Mouse (Mus musculus) midbrain, embryonic 11.5 days (tissue): Measurements from ENCODE around the gene Gucy2c. TPM values are rescaled to one million over a fixed set of nuclear protein-coding genes. Genes with fewer than 3 reads are reported as not detected.
A peak's percentile ranks its signal among the peaks of the same experiment; 100 is the strongest.

Source experiments
- ATAC-seq: fragments of 200-750 bp; cut with Nextera tagmentation; 2 replicates; pipeline ENCODE4 v1.8.0; 2017; ENCODE audit warnings: moderate TSS enrichment, moderate library complexity; ENCODE audit not compliant: low FRiP score
- DNase-seq: peaks from one replicate; pipeline ENCODE4 v3.0.0; 2015; ENCODE audit warnings: low spot score; ENCODE audit errors: missing footprints
- H3K27ac ChIP-seq: fragments of 300-500 bp; sonication (generic); 2 replicates; pipeline ENCODE4 v1.5.1; 2014; ENCODE audit warnings: low read depth, low read length
- H3K27me3 ChIP-seq: fragments of 300-500 bp; sonication (generic); 2 replicates; pipeline ENCODE4 v1.6.1; 2014; ENCODE audit warnings: mild to moderate bottlenecking, low read length, moderate library complexity, mixed read lengths; ENCODE audit not compliant: control insufficient read depth, insufficient read depth
- H3K36me3 ChIP-seq: fragments of 300-500 bp; sonication (generic); 2 replicates; pipeline ENCODE4 v1.6.1; 2014; ENCODE audit warnings: mild to moderate bottlenecking, low read length, moderate library complexity, mixed read lengths; ENCODE audit not compliant: control insufficient read depth, insufficient read depth
- H3K4me1 ChIP-seq: fragments of 300-500 bp; sonication (generic); 2 replicates; pipeline ENCODE4 v1.6.1; 2014; ENCODE audit warnings: low read length; ENCODE audit not compliant: control insufficient read depth, insufficient read depth
- H3K4me2 ChIP-seq: fragments of 300-500 bp; sonication (generic); 2 replicates; pipeline ENCODE4 v1.6.1; 2014; ENCODE audit warnings: mild to moderate bottlenecking, moderate library complexity
- H3K4me3 ChIP-seq: fragments of 300-500 bp; sonication (generic); 2 replicates; pipeline ENCODE4 v1.5.1; 2014; ENCODE audit warnings: low read depth, low read length
- H3K9ac ChIP-seq: fragments of 300-500 bp; sonication (generic); 2 replicates; pipeline ENCODE4 v1.6.1; 2014; ENCODE audit warnings: low read length
- H3K9me3 ChIP-seq: fragments of 300-500 bp; sonication (generic); 2 replicates; pipeline ENCODE4 v1.6.1; 2016; ENCODE audit warnings: low read length; ENCODE audit not compliant: control insufficient read depth
- WGBS: fragments of 180-500 bp; shearing (Covaris S2); extraction: QIAGEN DNeasy Blood & Tissue Kit; methylation state at CpG from one replicate; pipeline ENCODE4 v1.1.7; 2014; 5-methylcytosine and 5-hydroxymethylcytosine counted together
- polyA plus RNA-seq: library from polyadenylated mRNA; unstranded; fragments of >200 nt; fragmentation: Nextera tagmentation; extraction: Ambion mirVana; gene quantifications from 2 replicates; pipeline ENCODE4 v1.2.1, GENCODE M21; 2014

The Gucy2c gene
- polyA plus RNA-seq, 1 experiment from 2014 or later, result 0.18 TPM

DNA sequence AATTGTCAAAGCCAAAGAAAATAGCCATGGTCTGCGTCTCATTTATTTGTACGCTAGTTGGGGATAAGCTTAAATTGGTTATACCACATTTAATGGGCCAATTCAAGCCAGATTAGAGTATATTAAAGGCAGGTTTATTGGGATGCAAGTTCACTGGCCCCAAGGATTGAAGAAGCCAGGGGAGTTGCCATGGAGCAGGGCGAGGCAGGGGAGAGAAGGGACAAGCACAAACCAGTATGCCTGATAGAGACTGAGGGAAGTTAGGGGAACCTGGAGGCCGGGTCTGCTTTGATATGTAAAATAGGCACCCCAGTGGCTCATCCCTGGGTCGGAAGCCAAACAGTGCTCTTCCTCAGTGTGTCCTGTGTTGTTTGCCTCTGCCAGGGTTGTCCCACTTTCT, 112.3 kb downstream of the Gucy2c start:
- Histone ChIP-seq H3K36me3 (no peaks in the 10 kb centered on the region), H3K9me3 (no peaks in the 10 kb centered on the region), H3K4me3 (no peak overlapping the region), H3K27ac (no peak overlapping the region), H3K4me2 (no peak overlapping the region), H3K9ac (no peak overlapping the region), H3K27me3 (no peaks in the 10 kb centered on the region), H3K4me1 (no peaks in the 10 kb centered on the region)
- peak; percentile 47 for DNase-seq
- 46% methylated on average over 5 of the region's 5 CpGs for WGBS
- no peak for ATAC-seq

DNA sequence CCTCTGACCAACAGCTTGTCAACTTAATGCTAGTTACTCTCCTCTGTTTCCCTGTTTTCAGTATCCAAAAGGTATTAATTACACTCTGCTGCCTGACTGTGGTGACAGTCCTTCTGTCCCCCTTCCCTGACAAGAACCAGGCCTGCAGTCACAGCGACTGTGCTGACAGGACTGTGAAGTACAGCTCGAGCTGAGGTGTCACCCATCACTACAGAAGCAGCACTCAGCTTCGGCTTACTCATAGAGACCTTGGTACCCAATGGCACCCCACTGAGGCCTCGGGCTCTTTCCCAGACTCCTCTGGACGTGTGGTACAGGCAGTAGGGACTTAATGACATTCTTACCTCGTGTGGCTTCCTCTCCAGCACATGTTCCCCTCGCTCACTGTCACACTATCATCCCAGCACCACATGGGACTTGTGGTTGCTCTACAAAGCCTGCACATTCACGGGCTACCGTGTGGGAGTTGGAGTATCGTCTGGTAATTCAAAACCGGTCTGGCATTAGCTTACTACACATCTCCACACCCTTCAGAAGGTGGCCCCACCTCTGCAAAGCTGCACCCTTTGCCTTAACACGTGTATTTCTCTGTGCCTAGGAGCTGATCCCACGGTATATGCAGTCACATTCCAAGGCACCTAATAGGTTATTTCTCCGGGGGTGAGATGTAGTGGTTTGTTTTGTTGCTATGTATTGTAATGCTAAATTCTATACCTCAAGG, 113.1 kb downstream of the Gucy2c start:
- peak; percentile 41 for DNase-seq
- WGBS, result 65% methylated on average over 14 of the region's 14 CpGs
- Histone ChIP-seq H3K4me3 (no peak overlapping the region), H3K27ac (no peak overlapping the region), H3K9ac (no peak overlapping the region), H3K36me3 (no peaks in the 10 kb centered on the region), H3K4me2 (no peak overlapping the region), H3K27me3 (no peaks in the 10 kb centered on the region; the same call in 1 of the 2 replicates), H3K9me3 (no peaks in the 10 kb centered on the region), H3K4me1 (no peaks in the 10 kb centered on the region)
- no peak for ATAC-seq

DNA sequence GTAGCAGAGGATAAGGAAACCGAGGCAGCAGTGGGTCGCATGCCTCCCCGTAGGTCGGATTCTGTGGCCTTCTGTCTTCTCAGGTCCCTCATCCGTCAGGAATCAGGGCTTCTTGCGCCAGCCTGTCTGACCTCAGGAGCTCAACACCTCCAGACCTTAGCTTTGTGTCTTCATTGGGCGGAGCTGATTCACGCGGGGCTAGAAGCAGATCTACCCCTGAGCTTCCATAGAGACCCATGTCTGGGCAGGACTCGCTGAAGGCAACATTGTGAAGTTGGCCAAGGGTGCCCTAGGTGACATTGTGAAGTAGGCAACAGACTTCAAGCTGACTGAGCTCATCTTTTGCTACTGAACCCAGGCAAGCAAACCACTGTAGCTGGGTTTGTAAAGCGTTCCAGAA, 119.5 kb downstream of the Gucy2c start:
- Histone ChIP-seq H3K4me3 (no peak overlapping the region), H3K4me1 (peaks cover 7% of the 10 kb centered on the region; the same call in 1 of the 2 replicates), H3K9ac (no peak overlapping the region), H3K9me3 (no peaks in the 10 kb centered on the region), H3K36me3 (no peaks in the 10 kb centered on the region), H3K4me2 (peak overlapping the region; percentile 71), H3K27me3 (peaks cover 18% of the 10 kb centered on the region), H3K27ac (no peak overlapping the region)
- ATAC-seq (no peak), DNase-seq (no peak)
- WGBS, result 23% methylated on average over 11 of the region's 11 CpGs

DNA sequence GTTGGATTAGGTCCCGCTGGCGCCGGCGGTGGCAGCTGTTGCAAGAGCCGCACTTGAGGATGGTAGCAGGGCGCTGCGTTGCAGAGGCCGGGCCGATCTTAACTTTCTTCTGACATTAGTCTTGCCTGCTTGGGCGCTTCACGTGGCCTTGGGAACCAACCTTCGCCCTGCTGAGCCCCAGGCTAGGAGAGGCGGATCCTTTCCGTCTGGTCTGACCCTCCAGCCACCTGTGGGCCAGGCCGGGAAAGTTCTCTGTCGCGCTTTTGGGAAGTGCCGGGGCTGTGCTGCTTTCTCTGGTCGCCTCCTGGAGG, 119.9 kb downstream of the Gucy2c start, which contains the start of gene Plbd1:
Gene Plbd1 (minus strand): TSS at position 223 of the 311 bp plus-strand sequence.
- Histone ChIP-seq H3K9me3 (no peaks in the 10 kb centered on the region), H3K36me3 (no peaks in the 10 kb centered on the region), H3K4me3 (peak within 1 kb of the TSS; percentile 33), H3K4me1 (peaks cover 7% of the 10 kb centered on the region; the same call in 1 of the 2 replicates), H3K9ac (peak within 1 kb of the TSS; percentile 56), H3K27ac (no peak within 1 kb of the TSS), H3K4me2 (peak within 1 kb of the TSS; percentile 71), H3K27me3 (peaks cover 18% of the 10 kb centered on the region)
- WGBS, result under 1% methylated on average over 19 of the region's 19 CpGs
- peak; percentile 92 for DNase-seq
- peak; percentile 58 for ATAC-seq

DNA sequence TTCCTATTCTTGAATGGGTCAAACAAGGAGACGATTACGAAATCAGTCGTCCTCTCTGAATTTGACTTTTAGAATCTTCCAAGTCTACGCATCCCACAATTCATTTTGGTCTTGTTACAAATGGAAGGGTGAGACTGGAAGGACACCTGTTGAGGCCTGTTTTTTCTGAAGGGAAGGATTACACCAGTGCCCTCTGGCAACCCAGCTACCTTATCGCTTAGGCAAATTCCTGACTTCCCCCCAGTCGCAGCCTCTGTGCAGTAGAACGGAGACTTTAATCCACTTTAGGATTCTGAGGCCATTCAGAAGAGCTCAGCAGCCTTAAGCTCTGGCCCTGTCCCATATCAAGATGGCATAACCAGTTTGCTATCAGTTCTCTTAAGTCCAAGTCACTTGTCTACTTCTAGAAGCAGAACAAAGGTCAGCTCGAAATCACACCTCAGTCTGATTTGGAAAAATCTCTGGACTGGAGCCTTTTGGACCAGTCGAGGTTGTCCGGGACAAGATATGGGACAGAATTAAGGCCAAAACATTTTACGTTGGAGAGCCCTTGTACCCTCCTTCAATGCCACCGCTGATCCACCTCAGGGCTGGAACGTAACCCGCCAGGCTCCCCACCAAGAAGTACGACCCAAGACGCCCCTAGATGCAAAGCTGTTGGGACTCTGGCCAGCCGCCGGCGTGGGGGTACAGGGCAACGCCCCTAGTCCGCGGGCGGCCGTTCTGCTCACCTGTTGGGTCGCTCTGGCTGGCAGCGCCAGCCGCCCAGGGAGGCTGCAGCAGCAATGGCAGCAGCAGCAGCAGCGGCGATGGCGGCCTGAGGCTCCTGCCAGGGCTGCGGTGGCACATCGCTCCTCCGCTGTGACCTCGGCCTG, 120.5 kb downstream of the Gucy2c start:
- DNase-seq (peak; percentile 87), ATAC-seq (no peak; the same call in none of the 2 replicates)
- H3K4me3 ChIP-seq, result peak overlapping the region; percentile 33
- peak overlapping the region; percentile 56 for H3K9ac ChIP-seq
- H3K4me1 ChIP-seq, result peaks cover 7% of the 10 kb centered on the region; the same call in 1 of the 2 replicates
- H3K27ac ChIP-seq, result no peak overlapping the region
- H3K4me2 ChIP-seq, result peak overlapping the region; percentile 71
- 15% methylated on average over 34 of the region's 34 CpGs for whole genome bisulfite sequencing
- H3K9me3 ChIP-seq, result no peaks in the 10 kb centered on the region
- peaks cover 18% of the 10 kb centered on the region for H3K27me3 ChIP-seq
- no peaks in the 10 kb centered on the region for H3K36me3 ChIP-seq

DNA sequence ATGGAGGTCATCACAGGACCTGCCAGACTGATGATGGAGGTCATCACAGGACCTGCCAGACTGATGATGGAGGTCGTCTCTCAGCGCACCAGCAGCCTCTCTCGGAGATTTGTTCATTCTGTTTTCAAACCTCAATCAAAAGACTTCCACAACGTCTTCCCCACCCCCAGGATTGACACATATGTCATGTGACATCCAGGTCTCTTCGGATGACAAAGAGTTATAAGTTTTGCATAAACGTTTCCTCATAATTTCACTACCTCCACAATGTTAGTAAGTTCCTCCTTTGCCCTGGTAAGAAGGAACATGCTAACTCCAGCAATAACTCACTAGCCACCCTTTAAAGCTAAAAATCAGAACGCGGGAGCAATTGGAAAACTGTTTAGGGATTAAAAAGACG, 122.3 kb downstream of the Gucy2c start:
- Histone ChIP-seq H3K27ac (no peak overlapping the region), H3K4me2 (no peak overlapping the region), H3K4me3 (no peak overlapping the region), H3K36me3 (no peaks in the 10 kb centered on the region), H3K4me1 (peaks cover 7% of the 10 kb centered on the region; the same call in 1 of the 2 replicates), H3K9ac (no peak overlapping the region), H3K9me3 (no peaks in the 10 kb centered on the region), H3K27me3 (peaks cover 18% of the 10 kb centered on the region)
- ATAC-seq, result no peak
- WGBS, result 90% methylated on average over 9 of the region's 9 CpGs
- no peak for DNase-seq

DNA sequence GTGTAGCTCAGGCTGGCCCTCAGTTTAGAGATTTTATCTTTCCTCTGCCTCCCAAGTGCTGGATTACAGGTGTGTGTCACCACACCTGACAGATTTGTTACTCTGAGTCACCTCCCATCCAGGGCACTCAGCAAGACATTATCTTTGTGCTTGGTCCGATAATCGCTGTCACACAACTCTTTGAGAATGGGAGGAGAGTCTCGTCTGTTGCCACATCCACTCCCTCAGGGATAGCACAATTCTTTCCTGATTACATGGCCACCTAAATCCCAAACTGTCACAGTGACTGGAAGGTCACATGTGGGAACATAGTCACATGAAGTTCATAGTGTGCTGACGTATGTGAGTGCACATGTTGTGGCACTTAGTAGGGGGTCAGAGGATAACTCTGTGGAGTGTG, 123.3 kb downstream of the Gucy2c start:
- WGBS, result 86% methylated on average over 4 of the region's 4 CpGs
- Histone ChIP-seq H3K4me2 (no peak overlapping the region), H3K27me3 (peaks cover 18% of the 10 kb centered on the region), H3K9ac (no peak overlapping the region), H3K9me3 (no peaks in the 10 kb centered on the region), H3K27ac (no peak overlapping the region), H3K4me1 (peaks cover 7% of the 10 kb centered on the region; the same call in 1 of the 2 replicates), H3K36me3 (no peaks in the 10 kb centered on the region), H3K4me3 (no peak overlapping the region)
- DNase-seq (peak; percentile 37), ATAC-seq (no peak)

DNA sequence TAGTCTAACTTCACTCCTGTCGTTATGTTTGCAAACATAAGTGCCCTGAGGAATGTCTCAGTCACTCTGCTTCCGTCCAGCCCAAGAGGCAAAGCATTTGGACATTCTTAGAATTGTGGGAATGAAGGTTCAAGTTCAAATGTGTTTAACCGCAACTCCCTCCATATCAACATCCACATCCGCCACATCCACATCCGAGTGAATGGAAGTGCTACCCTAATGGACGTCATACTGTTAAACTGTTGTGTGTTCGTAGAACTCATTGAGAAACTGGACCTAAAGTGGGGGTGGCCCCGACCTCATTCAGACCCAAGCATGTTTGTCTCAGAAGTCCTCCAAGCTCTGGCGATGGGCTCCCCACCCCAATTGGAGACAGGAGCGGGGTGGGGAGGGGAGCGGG, 125.8 kb downstream of the Gucy2c start:
- ATAC-seq, result no peak
- 75% methylated on average over 11 of the region's 11 CpGs for WGBS

DNA sequence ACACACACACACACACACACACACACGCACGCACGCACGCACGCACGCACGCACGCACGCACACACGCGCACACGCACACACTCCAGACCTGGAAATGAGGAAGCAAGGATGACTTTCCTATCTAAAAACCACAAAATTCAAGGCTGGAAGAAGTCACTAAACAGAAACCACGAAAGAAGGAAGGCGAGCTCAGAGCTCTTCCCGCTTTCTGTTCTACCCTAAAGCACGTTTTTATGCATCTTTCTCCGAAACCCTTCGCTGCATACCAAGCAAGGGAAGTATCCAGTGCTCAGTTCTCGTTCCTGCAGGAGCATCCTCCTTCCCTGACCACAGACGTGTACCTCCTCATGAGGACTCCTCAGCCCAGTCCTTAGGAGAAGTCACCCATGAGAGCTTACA, 127.1 kb downstream of the Gucy2c start:
- Histone ChIP-seq H3K36me3 (no peaks in the 10 kb centered on the region), H3K9me3 (no peaks in the 10 kb centered on the region), H3K27me3 (no peaks in the 10 kb centered on the region), H3K9ac (no peak overlapping the region), H3K4me3 (no peak overlapping the region), H3K27ac (no peak overlapping the region), H3K4me2 (no peak overlapping the region), H3K4me1 (no peaks in the 10 kb centered on the region)
- ATAC-seq (no peak), DNase-seq (no peak)
- 92% methylated on average over 20 of the region's 20 CpGs for WGBS

More for the DNA sequence above, 125.8 kb downstream of the Gucy2c start:
- Histone ChIP-seq H3K9me3 (no peaks in the 10 kb centered on the region), H3K4me1 (no peaks in the 10 kb centered on the region), H3K9ac (no peak overlapping the region), H3K27me3 (no peaks in the 10 kb centered on the region; the same call in 1 of the 2 replicates), H3K36me3 (no peaks in the 10 kb centered on the region), H3K27ac (no peak overlapping the region), H3K4me2 (no peak overlapping the region), H3K4me3 (no peak overlapping the region)
- peak; percentile 66 for DNase-seq
